Mouse (Mus musculus): ENCODE data around the gene Fan1.

The Fan1 gene

GRCm38 (mm10) chr7:64327486-64327885 lies 46.4 kb downstream of the Fan1 start:
- no peak for DNase-seq

GRCm38 (mm10) chr7:64326892-64327291 lies 47.0 kb downstream of the Fan1 start:
- DNase-seq, result peak; percentile 73

- no peak for DNase-seq
These were observed 52.2 kb downstream of the Fan1 start for GRCm38 (mm10) chr7:64321658-64322057.

GRCm38 (mm10) chr7:64321125-64321524 lies 52.8 kb downstream of the Fan1 start:
- DNase-seq, result no peak

- no peak for DNase-seq
These were observed 61.1 kb downstream of the Fan1 start for GRCm38 (mm10) chr7:64312811-64313210.

GRCm38 (mm10) chr7:64310756-64311155 lies 63.1 kb downstream of the Fan1 start:
- no peak for DNase-seq

GRCm38 (mm10) chr7:64310241-64310640 lies 63.7 kb downstream of the Fan1 start:
- no peak for DNase-seq

All from right cerebral cortex, postnatal 25 days (tissue).